Comparison of ENCODE assay signal across 23 mouse cellular contexts in genomic region chr5:112416673-112417072, GRCm38 (mm10). TPM values are rescaled to one million over a fixed set of nuclear protein-coding genes. Genes with fewer than 3 reads are reported as not detected.
DNase-seq lines count a peak whose midpoint lies in the region; ATAC-seq lines count a peak whose summit lies in the region.
"Had no signal": no experiment of that assay in that cellular context is flagged by ENCODE, and none has a peak within 500 bp of the region (broad histone marks: within the 10 kb centered on the region; RNA-seq: fewer than 3 reads in every experiment).

No protein-coding gene starts in this region.

- DNase-seq in embryo, embryonic 10 days (ENCODE audit: low spot score), result peak; percentile 33
- DNase-seq in embryo, embryonic 9.5 days (ENCODE audit: extremely low spot score), result no peak
- DNase-seq in midbrain, embryonic 14.5 days, result peak; percentile 78
- no peak for DNase-seq in heart, postnatal 4 days
- no peak for DNase-seq in urinary bladder, adult 18-20 months (ENCODE audit: low spot score in 2 of 2)
- DNase-seq: adrenal gland, postnatal 10 days; cerebellum, adult 9-11 months; gastrocnemius, adult 2 months; heart, adult 18-20 months; lung, postnatal 36 days had no signal

- H3K4me2 ChIP-seq in neural tube, embryonic 12.5 days (replicated peaks), result 0 out of 2 replicates have a peak overlapping the region, but pooled peaks have one; percentile 7
- H3K4me2 ChIP-seq in neural tube, embryonic 15.5 days, result no peak overlapping the region
- no peak overlapping the region for H3K4me2 ChIP-seq in midbrain, embryonic 14.5 days (ENCODE audit: low read length)
- H3K4me2 ChIP-seq in kidney, embryonic 16.5 days (replicated peaks; ENCODE audit: low read depth, low read length), result no peak overlapping the region
- H3K4me2 ChIP-seq: embryonic facial prominence, embryonic 13.5 days; kidney, embryonic 15.5 days had no signal

- peaks cover 6% of the 10 kb centered on the region for H3K4me1 ChIP-seq in neural tube, embryonic 12.5 days
- H3K4me1 ChIP-seq in neural tube, embryonic 15.5 days, result peaks cover 16% of the 10 kb centered on the region
- peaks cover 30% of the 10 kb centered on the region for H3K4me1 ChIP-seq in midbrain, embryonic 14.5 days (ENCODE audit: control insufficient read depth, insufficient read depth, low read length)
- peaks cover 9% of the 10 kb centered on the region for H3K4me1 ChIP-seq in kidney, embryonic 16.5 days (ENCODE audit: insufficient read depth, low read length)

- no peak overlapping the region for H3K4me3 ChIP-seq in neural tube, embryonic 12.5 days
- no peak overlapping the region for H3K4me3 ChIP-seq in neural tube, embryonic 15.5 days (replicated peaks)
- H3K4me3 ChIP-seq in midbrain, embryonic 14.5 days (replicated peaks; ENCODE audit: low read depth, low read length), result no peak overlapping the region
- no peak overlapping the region for H3K4me3 ChIP-seq in kidney, embryonic 16.5 days (ENCODE audit: low read length)
- H3K4me3 ChIP-seq: embryonic facial prominence, embryonic 13.5 days; gastrocnemius, adult 2 months; kidney, embryonic 15.5 days had no signal

- H3K9me3 ChIP-seq in neural tube, embryonic 12.5 days, result 0 out of 2 replicates have a peak, but pooled peaks cover 2% of the 10 kb centered on the region
- no peaks in the 10 kb centered on the region for H3K9me3 ChIP-seq in neural tube, embryonic 15.5 days (replicated peaks)
- no peaks in the 10 kb centered on the region for H3K9me3 ChIP-seq in midbrain, embryonic 14.5 days (ENCODE audit: control insufficient read depth, low read length)
- H3K9me3 ChIP-seq in kidney, embryonic 16.5 days (ENCODE audit: low read length), result peaks cover 4% of the 10 kb centered on the region; the same call in 1 of the 2 replicates
- H3K9me3 ChIP-seq: embryonic facial prominence, embryonic 13.5 days had no signal

- no peak overlapping the region for H3K9ac ChIP-seq in neural tube, embryonic 12.5 days
- no peak overlapping the region for H3K9ac ChIP-seq in neural tube, embryonic 15.5 days (replicated peaks)
- no peak overlapping the region for H3K9ac ChIP-seq in midbrain, embryonic 14.5 days (replicated peaks; ENCODE audit: low read length)
- no peak overlapping the region for H3K9ac ChIP-seq in kidney, embryonic 16.5 days (replicated peaks; ENCODE audit: low read length)
- H3K9ac ChIP-seq: embryonic facial prominence, embryonic 13.5 days; kidney, embryonic 15.5 days had no signal

- H3K27me3 ChIP-seq in neural tube, embryonic 12.5 days (replicated peaks), result peaks cover 2% of the 10 kb centered on the region
- no peaks in the 10 kb centered on the region; the same call in 1 of the 2 replicates for H3K27me3 ChIP-seq in neural tube, embryonic 15.5 days (replicated peaks)
- H3K27me3 ChIP-seq in midbrain, embryonic 14.5 days (ENCODE audit: control insufficient read depth, insufficient read depth, low read length), result peaks cover 16% of the 10 kb centered on the region; the same call in 1 of the 2 replicates
- no peaks in the 10 kb centered on the region for H3K27me3 ChIP-seq in kidney, embryonic 16.5 days (ENCODE audit: insufficient read depth, low read length)

- ATAC-seq in neural tube, embryonic 12.5 days (ENCODE audit: low FRiP score, low read depth), result no peak
- ATAC-seq in neural tube, embryonic 15.5 days (ENCODE audit: low FRiP score), result no peak
- ATAC-seq in midbrain, embryonic 14.5 days (ENCODE audit: low FRiP score, low TSS enrichment), result peak; percentile 72
- ATAC-seq in kidney, embryonic 16.5 days (ENCODE audit: low FRiP score, low TSS enrichment), result no peak
- ATAC-seq: inflammation-experienced regulatory T-cells, adult 6 months had no signal

- 44% methylated on average over 5 of the region's 5 CpGs for WGBS in neural tube, embryonic 12.5 days
- WGBS in neural tube, embryonic 15.5 days, result 38% methylated on average over 5 of the region's 5 CpGs
- 7% methylated on average over 5 of the region's 5 CpGs for WGBS in midbrain, embryonic 14.5 days
- 60% methylated on average over 5 of the region's 5 CpGs for WGBS in kidney, embryonic 16.5 days

- H3K27ac ChIP-seq in neural tube, embryonic 12.5 days, result peak overlapping the region; percentile 37; the same call in 1 of the 2 replicates
- H3K27ac ChIP-seq in neural tube, embryonic 15.5 days (replicated peaks), result no peak overlapping the region
- peak overlapping the region; percentile 81 for H3K27ac ChIP-seq in midbrain, embryonic 14.5 days (replicated peaks; ENCODE audit: low read depth, low read length)
- no peak overlapping the region for H3K27ac ChIP-seq in kidney, embryonic 16.5 days (ENCODE audit: low read length)
- H3K27ac ChIP-seq: embryonic facial prominence, embryonic 13.5 days; gastrocnemius, adult 2 months; kidney, embryonic 15.5 days had no signal

- no peaks in the 10 kb centered on the region for H3K36me3 ChIP-seq in neural tube, embryonic 12.5 days
- H3K36me3 ChIP-seq in neural tube, embryonic 15.5 days, result peaks cover 15% of the 10 kb centered on the region
- H3K36me3 ChIP-seq in midbrain, embryonic 14.5 days (ENCODE audit: control insufficient read depth, insufficient read depth, low read length), result peaks cover 15% of the 10 kb centered on the region
- H3K36me3 ChIP-seq in kidney, embryonic 16.5 days (ENCODE audit: insufficient read depth, low read length), result no peaks in the 10 kb centered on the region
- H3K36me3 ChIP-seq: embryonic facial prominence, embryonic 13.5 days; kidney, embryonic 15.5 days had no signal

RNA-seq across cellular contexts. Expression of gene Asphd2, which starts 22.0 kb away (rescaled TPM):
- polyA plus RNA-seq in neural tube, embryonic 12.5 days (2016; fragmentation: Nextera tagmentation; extraction: Ambion mirVana), result 55.2 and 67.7 TPM in 2 replicates
- polyA plus RNA-seq in neural tube, embryonic 15.5 days (2015; fragmentation: Nextera tagmentation; extraction: Ambion mirVana), result 58.3 and 89.1 TPM in 2 replicates
- polyA plus RNA-seq in midbrain, embryonic 14.5 days (2014; fragmentation: Nextera tagmentation; extraction: Ambion mirVana), result 91.5 and 103 TPM in 2 replicates
- 3.8 and 4.9 TPM in 2 replicates for polyA plus RNA-seq in kidney, embryonic 16.5 days (2015; fragmentation: Nextera tagmentation; extraction: Ambion mirVana)
- 1 to 10 TPM; 1.4 to 1.6 TPM for total RNA-seq in heart, postnatal 4 days (2021)
- total RNA-seq: monocyte, adult 5-6 weeks had no signal
- polyA plus RNA-seq: inflammation-experienced regulatory T-cells, adult 6 months; liver, embryonic 16.5 days had no signal

RNA-seq across cellular contexts. Expression of gene Gm6588, which starts 32.6 kb away (rescaled TPM):
- 0.29 and 0.36 TPM in 2 replicates for polyA plus RNA-seq in neural tube, embryonic 12.5 days (2016; fragmentation: Nextera tagmentation; extraction: Ambion mirVana)
- polyA plus RNA-seq in neural tube, embryonic 15.5 days (2015; fragmentation: Nextera tagmentation; extraction: Ambion mirVana), result 0.57 and 0.79 TPM in 2 replicates
- polyA plus RNA-seq in midbrain, embryonic 14.5 days (2014; fragmentation: Nextera tagmentation; extraction: Ambion mirVana), result 0.26 and 0.61 TPM in 2 replicates
- not detected in 2 replicates for polyA plus RNA-seq in kidney, embryonic 16.5 days (2015; fragmentation: Nextera tagmentation; extraction: Ambion mirVana)
- not detected for total RNA-seq in heart, postnatal 4 days (2021)
- total RNA-seq: adrenal gland, postnatal 10 days; gastrocnemius, adult 2 months; heart, adult 18-20 months; layer of hippocampus, adult 8-10 months; monocyte, adult 5-6 weeks had no signal
- polyA plus RNA-seq: heart, embryonic 16.5 days; inflammation-experienced regulatory T-cells, adult 6 months; kidney, embryonic 15.5 days; limb, embryonic 14.5 days; liver, embryonic 16.5 days; stomach, embryonic 14.5 days; thymus, postnatal 0 days had no signal

Comparison
In these comparisons a context has a peak if more than half of its experiments do, and no peak if none do; other contexts are left out.
1. DNase-seq: peak in embryo, embryonic 10 days (single experiment) and midbrain, embryonic 14.5 days (single experiment); none in embryo, embryonic 9.5 days (single experiment), heart, postnatal 4 days (single experiment) and urinary bladder, adult 18-20 months (0 of 2).
2. H3K27ac ChIP-seq: peak in neural tube, embryonic 12.5 days (single experiment) and midbrain, embryonic 14.5 days (single experiment); none in neural tube, embryonic 15.5 days (single experiment) and kidney, embryonic 16.5 days (single experiment).